Mouse (Mus musculus): Measurements from ENCODE around the gene Zfp523.
"Not testable (repeated sequence)": the region's sequence is repeated elsewhere in the genome, so short reads cannot be mapped to it uniquely, and the experiment has no call there.

Zfp523 gene

DNA sequence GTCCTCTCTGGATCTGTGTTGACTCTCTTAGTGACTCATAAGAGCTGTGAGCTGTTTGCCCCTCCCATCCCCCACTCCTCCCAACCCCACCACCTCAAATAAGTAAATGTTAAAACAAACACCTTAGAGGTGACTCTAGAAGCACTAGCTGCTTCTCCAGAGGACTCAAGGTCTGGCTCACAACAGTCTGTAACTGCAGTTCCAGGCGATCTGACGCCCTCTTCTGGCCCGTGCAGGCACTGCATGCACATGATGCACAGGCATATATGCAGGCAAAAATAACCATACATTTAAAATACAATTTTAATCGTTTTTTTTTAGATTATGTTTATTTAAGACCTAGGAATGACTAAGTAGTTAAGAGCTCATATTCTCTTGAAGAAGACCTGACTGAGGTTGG is 36.3 kb downstream of the Zfp523 start:
- no peak for DNase-seq

DNA sequence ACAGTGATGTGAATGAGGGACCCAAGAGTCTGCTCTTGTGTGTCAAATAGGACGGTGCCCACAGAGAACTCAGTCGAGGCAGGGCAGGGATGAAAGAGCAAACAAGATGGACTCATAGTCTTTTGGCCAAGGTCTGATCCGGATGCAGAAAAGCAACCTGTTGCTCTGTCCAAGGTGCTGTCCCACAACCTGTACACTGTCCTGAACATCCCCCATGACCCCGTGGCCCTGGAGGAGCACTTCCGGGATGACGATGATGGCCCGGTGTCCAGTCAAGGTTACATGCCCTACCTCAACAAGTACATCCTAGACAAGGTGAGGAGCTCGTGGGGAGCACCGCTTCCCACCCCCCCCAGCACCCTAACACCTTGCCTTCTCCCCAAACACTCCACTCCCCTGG is 39.9 kb downstream of the Zfp523 start:
- DNase-seq = no peak

DNA sequence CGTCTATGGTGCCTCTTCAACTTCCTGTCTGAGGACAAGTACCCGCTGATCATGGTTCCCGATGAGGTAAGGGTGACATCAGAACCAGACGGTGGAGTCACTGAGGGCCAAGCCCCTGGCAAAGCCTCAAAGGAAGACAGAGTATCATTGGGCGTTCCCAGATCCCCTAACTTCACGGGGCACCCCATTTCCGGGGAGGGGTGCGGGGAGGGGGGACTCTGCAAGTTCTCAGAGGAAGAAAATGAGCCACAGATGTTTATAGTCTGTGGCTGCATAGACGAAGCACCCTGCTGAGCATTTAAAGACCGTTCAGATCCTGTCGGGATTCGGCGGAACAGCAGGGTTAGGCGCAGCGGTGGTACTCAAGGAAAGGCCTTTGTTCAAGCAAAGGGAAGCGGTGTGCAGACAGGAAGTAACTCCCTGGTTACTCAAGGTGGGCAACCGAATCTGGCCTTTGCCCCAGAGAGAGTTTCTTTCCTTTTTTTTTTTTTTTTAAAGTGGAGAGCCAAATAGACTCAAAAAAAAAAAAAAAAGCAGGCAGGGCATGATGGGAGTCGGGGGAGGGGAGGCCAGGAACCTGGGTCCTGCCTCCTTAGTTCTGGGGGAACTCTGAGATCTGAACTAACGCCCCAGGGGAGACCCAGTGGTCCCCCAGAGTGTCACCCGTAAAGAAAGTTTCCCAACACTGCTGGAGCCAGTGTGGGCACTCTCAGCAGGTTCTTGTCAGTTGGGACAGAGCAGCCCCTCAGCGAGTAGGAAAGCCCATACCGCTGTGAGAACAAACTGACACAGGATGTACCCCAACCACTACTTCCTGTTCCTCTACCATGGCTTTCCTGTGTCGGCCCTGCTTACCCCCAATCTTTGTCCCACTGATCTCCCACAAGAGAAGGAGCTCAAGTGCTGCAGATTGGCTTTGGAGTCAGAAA is 41.1 kb downstream of the Zfp523 start:
- no peak for DNase-seq

DNA sequence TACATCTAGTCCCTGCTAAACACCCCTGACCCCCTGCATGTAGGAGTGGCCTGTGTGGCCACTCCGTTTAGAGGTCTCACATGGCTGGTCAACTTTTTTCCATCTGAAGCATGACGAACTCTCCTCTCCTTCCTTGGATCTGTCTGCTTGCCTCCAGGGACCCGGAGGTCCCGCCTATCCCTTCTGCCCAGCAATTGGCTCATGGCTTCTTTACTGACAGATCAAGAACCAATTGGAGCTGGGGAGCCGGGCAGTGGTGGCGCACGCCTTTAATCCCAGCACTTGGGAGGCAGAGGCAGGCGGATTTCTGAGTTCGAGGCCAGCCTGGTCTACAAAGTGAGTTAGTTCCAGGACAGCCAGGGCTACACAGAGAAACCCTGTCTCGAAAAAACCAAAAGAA is 45.5 kb downstream of the Zfp523 start:
- DNase-seq = not testable (repeated sequence)

DNA sequence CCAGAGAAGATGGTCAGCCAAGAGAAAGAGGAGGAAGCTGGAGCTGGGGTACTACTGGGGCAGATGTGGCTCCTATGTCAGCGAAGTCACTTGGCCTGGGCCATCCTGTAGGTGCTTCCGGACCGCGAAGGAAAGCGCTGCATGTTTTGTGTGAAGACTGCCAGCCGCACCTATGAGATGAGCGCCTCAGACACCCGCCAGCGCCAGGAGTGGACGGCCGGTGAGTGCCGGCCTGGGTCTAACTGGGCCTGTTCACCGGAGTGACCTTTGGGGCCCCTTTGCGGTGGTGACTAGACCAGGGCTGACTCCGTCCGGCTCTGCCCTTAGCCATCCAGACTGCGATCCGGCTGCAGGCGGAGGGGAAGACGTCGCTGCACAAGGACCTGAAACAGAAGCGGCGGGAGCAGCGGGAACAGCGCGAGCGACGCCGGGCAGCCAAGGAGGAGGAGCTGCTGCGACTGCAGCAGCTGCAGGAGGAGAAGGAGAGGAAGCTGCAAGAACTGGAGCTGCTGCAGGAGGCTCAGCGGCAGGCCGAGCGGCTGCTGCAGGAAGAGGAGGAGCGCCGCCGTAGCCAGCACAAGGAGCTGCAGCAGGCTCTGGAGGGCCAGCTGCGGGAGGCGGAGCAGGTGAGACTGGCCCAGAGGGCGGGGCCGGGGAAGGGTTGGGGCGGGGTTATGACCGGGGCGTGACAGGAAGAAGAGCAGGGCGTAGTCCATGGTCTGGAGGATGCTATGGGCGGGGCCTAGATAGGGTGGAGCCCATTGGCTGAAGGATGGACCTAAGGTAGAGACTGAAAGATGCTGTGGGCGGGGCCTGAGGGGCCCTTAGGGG is 46.8 kb downstream of the Zfp523 start:
- DNase-seq = peak; percentile 82

DNA sequence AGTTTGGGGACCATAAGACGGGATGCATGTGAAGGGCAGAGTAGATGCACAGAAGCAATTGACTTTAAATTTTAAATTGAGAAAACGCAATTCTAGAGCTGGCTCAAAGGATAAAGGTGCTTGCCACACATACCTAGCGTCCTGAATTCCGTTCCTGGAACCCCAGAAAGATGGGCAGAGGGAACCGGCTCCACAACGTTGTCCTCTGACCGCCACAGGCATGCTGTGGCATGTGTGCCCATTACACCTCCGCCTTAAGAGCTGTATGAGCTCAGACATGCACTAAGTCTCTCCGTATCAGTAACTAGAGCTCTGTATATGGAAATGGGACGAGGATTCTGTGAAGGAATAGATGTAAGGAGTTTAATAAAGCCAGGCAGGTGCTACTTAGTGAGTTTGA is 47.7 kb downstream of the Zfp523 start:
- DNase-seq = no peak

DNA sequence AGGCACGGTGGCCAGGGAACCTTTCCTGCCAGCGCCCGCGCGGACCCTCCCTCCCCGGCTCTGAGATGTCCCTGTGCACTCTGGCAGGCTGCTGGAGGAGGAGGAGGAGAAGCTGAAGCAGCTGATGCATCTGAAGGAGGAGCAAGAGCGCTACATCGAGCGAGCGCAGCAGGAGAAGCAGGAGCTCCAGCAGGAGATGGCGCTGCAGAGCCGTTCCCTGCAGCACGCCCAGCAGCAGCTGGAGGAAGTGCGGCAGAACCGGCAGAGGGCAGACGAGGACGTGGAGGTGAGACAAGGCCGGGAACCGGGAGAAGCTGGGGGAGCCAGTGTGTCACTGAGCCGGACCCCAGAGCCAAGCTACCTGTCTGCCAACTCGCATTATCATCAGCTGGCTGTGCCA is 49.1 kb downstream of the Zfp523 start:
- DNase-seq = peak; percentile 96

DNA sequence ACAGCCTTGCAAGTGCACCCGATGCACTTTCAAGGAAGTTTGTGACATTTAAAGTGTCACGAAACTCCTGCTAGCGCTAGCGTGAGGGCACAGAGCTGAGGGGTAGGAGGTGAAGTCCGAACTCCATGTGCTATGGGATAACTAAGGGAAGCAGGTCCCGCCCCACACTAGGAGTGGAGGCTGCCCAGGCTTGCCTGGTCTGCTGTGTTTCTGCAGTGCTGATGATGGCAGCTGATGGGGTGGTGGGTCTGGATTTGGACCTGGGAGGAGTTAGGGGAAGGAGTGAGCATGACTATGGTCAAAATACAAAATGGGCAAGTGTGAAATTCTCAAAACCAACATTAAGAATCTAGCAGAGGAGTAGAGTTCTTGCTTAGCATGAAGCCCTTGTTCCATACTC is 53.6 kb downstream of the Zfp523 start:
- no peak for DNase-seq

DNA sequence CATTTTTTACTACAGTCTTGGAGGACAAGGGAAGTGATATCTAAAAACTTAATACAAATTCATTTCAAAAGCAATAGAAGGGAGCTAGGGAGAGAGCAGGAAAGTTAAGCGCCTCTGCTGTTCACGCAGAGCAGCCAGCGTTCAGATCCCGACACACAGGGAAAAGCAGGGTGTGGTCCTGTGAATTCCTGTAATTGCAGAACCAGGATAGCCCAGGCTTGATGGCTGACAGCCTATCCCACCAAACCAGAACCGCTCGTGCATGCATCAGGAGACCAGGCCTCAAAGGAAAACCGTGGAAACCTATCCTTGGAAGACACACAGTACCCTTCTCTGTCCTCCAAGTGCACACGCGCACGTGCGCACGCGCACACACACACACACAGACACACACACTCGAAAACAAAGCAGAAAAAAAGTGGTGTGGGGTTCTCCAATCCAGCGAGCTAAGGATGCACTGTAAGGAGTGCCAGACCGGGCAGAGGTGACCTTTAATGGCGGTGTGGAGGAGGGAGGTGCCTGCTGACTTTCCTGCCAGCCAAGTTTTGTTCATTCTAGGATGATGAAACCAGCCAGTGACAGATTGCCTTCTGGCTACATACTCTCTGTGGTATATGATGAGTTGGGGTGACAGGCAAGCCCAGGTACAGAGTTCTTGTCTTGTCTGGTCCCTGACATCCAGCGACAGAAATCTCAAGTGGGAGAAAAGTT is 54.3 kb downstream of the Zfp523 start:
- no peak for DNase-seq

DNA sequence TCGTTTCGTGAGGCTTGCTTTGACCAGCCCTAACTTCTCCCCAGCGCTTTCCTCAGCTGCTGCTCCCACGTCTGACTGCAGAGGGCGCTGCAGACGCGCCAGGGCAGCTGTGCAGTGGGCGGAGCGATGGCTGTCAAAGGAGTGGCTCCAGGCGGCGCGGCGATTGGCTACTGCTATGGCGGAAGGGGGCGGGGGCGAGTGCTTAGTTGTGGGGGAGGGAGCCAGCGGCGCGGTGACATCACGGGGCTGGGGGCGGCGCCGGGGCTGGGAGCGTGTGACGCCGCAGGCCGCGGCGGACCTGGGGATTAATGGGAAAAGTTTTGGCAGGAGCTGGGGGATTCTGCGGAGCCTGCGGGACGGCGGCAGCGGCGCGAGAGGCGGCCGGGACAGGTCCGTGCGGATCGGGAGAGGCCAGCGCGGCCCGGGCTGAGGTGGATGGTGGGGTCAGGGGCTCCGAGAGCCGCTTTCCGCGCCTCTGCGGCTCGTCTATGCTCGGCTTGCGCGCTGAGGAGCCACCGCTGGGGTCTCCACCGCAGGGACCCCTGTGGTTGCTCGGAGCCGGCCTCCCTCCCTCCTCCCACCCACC is 55.6 kb downstream of the Zfp523 start, which contains the start of gene Ppard:
Gene Ppard (plus strand): TSS at position 226 of the 586 bp plus-strand sequence.
- peak; percentile 100 for DNase-seq

DNA sequence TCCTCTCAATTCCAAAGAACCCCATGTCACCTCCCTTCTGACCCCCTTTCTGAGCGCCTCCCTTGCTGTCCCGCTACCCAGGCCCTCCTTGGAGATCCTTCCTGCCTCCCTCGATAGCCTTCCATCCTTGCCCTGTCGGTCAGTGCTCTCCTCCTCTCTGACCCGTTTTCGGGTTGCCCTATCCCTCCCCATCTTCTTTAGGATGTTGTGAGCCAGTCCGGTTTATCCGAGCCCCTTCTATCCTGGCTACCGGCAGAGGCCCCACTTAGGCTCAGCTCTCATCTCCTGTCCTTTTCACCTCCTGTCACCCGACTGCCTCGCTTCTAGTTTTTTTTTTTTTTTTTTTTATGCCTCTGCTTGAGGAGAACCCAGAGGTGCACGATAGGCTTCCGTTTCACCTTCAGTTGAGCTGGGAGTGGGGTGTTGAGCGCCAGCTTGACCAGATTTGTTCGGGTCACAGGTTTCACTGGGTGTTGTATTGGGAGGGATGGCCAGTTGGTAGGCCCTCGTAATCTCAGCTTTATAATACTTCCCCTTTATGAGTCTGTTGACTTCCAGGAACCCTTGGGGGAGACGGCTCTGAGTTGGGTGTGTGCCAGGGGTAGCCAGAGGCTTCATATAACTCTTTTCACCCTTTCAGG is 56.3 kb downstream of the Zfp523 start:
- no peak for DNase-seq

DNA sequence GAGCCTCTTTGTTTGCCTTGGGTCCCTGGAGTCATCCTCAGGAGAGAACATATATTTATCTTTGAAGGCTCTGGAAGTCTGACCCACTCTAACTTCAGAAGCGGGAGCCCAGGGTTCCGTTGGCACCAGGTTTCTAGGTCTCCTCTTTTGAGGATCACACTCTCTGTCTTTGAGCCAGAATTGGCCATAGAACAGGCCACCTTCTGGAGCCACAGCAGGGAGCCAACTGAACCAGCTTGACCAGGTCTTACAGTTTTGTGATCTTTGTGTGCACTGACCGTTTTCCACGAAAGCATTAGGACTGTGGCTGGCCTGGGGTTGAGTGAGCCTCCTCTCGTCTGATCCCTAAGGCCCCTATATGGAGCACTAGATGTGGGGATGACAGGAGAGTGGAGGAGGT is 57.7 kb downstream of the Zfp523 start:
- no peak for DNase-seq

DNA sequence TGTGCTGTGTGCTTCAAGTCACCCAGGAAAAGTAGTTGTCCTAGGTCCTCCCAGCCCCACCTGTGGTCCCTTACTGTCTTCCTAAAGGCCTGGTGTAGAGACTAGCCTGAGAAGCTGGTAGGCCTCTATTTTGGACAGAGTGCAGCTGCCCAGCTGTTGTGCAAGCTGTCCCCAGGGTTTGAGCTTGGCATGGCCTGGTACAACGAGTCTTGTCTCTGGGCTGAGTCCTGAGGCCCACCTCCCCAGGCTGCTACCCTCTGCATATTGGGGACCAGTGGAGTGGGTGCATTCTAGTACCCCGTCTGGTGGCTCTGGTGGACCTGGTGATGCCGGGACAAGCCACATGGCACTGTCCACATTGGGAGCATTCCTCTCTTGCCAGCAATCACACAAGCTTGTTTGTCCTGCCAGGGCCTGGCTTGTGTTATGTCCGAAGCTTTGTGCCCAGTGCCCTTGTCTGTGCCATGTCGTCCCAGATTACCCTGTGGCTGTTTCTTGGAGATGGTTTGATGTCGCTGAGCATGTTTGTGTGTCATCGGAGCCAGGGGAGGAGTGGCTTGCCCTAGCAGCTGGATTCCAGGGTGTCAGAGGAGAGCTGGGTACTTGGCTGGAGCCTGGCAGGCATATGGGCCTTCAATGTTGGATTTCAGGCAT is 59.2 kb downstream of the Zfp523 start:
- no peak for DNase-seq

DNA sequence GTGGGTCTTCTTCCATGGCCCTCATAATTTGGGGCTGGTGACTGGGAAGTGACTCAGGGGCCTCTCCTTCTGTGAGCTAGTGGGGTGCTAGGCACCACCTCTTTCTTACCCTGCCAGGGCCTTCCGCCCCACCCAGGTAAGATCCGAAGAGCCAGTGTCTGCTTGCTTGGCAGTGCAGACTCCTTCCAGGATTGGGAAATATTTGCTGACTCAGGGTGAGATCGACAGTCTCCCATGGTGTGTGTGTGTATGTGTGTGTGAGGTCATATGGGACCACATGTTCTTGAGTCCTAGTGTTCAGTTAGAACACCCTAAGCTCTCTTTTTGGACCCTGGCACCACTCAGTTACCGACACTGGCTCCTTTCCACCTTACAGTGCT is 59.7 kb downstream of the Zfp523 start:
- DNase-seq = no peak

DNA sequence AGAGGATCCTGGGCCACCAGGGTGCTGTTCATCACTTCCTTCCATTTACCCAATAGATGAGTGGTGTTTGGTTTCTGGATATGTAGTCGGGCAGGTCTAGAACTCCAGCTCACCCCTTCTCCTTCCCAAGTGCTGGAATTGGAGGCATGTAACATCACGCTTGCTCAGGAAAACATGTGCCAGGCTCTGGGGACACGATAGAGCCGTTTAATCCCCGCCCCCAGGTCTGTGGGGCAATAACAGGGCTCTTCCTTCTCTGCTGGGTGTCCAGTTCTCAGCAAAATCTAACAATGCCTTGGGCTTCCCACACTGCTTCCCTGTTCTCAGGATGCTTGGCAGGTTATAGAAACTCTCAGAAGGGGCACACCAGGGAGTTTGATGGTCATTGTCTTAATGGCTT is 60.4 kb downstream of the Zfp523 start:
- DNase-seq = no peak

DNA sequence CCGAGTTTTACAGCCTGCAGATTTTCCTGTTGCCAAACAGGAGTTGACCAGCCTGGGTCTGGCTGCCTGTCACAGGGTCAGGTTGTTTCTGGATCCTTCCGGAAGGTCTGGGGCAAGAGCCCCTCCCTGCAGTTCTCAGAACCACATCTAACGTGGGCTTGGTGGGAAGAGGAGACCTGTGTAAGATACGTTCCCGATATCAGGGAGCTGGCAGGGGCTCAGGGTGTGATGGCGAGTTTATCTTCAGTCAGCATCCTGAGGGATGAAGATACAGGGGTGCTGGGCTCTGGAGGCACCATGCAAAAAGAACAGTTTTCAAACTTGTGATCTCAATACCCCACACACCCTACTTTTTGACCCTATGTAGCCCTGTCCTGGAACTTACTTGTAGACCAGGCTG is 60.9 kb downstream of the Zfp523 start:
- DNase-seq = no peak

DNA sequence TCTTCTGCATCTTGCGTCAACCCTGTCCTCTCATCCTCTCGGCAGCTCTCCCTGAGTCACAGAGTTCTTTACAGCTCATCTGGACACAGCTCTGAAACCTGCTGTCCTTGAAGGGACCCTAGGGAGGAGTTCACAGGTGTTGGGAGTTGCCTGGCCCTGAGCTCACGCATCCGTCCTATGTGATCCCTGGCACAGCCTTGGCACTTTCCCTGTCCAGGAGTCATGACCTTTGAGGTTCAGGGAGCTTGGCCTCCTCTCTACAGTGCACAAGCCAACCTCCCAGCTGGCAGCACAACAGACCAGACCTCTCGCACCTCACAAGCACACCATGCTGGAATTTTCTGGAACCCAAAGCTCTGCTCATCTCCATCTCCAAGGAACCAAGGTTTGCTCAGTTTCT is 63.9 kb downstream of the Zfp523 start:
- DNase-seq = no peak

DNA sequence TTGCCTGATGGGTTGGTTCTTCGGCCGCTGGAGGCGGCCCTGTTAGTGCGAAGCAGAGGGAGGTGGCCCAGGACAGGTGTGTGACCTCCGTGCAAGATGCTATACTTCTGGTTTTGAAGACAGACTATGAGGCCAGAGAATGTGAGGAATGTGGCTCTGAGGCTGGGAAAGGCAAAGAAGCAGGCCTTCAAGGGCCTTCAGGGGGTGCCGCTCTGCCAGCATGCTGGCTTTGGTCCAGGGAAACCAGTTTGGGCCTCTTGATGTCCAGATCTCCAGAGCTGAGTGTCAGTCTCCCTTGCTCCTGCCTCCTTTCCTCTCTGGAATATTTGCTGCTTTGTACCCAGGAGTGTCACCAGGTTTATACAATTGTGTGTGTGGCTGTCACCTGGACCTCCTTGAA is 65.4 kb downstream of the Zfp523 start:
- DNase-seq = no peak

DNA sequence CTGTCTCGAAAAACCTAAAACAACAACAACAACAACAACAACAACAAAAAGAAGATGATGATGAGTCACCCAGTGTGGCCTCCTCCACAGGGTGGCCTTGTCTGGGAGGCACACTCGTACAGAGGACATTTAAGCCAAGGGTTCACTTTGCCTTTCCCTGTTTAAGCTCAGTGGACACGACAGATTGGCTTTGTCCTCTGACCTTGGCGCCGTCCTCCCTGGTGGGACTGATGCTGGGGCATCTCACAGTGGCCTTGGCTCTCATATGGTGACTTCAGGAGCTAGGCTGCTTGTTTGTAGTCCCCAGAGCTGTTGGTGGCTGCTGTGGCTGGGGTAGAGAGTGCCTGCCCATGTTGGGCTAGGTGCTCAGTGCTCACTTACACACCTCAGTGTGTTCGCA is 67.3 kb downstream of the Zfp523 start:
- DNase-seq = no peak

DNA sequence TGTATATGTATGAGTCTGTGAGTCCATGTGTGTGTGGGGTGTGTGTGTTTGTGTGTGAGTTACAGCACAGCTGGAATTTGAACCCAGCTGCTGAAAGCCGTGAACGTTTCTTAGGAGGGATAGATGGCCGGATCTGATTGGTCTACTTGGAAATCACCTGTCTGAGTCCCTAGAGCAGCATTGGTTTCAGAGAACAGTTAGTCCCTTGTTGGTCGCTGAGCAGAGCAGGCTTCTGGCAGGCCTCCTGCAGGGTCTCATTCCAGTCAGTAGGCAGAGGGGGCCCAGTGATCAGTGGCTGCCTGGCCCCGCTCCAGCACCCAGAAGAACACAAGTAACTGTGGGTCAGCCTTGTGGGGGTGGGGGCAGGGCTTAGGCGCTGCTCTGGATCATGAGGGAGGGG is 67.8 kb downstream of the Zfp523 start:
- peak; percentile 56 for DNase-seq

DNA sequence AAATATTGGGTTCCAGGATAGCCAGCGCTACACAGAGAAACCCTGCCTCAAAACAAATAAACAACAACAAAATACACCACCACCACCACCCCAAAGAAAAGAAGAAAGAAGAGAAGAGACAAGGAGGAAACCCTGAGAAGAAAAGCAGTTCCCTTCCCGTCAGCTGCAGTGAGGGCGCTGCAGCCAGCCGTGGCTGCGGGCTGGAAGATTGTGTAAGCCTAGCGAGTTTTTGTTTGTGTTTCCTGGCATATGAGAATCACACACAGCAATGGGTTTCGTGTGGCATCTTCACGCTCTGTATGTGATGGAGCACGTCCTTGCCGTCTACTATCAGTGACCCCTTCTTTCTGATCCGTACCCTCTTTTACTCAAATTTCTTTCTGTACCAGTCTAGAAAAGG is 69.7 kb downstream of the Zfp523 start:
- no peak for DNase-seq

DNA sequence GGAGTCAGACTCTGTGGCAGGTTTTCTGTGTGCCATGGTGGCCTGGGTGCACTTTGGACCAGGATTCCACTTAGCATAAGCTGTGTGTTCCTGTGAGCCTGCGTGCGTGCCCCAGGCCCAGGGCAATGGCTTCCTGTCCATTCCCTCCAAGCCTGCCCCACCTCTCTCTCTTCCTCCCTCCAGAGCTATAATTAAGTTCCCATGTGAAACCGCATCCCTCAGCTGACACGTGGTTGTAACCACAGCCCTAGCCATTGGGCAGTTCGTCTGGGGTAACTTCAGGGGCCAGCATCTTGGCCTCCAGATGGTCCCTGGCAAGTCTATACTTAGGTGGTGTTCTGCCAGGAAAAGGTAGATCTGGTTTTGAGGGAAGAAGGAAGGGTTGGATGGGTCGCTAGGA is 70.7 kb downstream of the Zfp523 start:
- DNase-seq = no peak
